Mouse (Mus musculus) layer of hippocampus, adult 2 months (tissue): Measurements from ENCODE around the gene Ttll1. TPM values are rescaled to one million over a fixed set of nuclear protein-coding genes. Genes with fewer than 3 reads are reported as not detected.
"Not testable (repeated sequence)": the region's sequence is repeated elsewhere in the genome, so short reads cannot be mapped to it uniquely, and the experiment has no call there.

ENCODE experiments used
- DNase-seq, 2 experiments: peaks; one replicate each; pipeline ENCODE4 v3.0.0; 2022; ENCODE audit warnings: low spot score in 2 of 2
- H3K27ac ChIP-seq: fragments of 200-600 bp; 2 replicates; pipeline ENCODE4 v1.8.1; 2022
- H3K4me3 ChIP-seq: fragments of 200-600 bp; 2 replicates; pipeline ENCODE4 v1.8.1; 2022; ENCODE audit warnings: mild to moderate bottlenecking
- CTCF ChIP-seq: fragments of 200-600 bp; conservative IDR thresholded peaks from 2 replicates; pipeline ENCODE4 v1.8.1; 2022; ENCODE audit warnings: antibody characterized with exemption, mild to moderate bottlenecking, moderate library complexity
- total RNA-seq, 2 experiments: library from RNA; stranded (reverse); gene quantifications; 2 replicates each; pipeline ENCODE4 v1.2.3; 2021

Ttll1 gene
- total RNA-seq, 2 experiments from 2014 or later: 34.5 to 36.6 TPM

DNA sequence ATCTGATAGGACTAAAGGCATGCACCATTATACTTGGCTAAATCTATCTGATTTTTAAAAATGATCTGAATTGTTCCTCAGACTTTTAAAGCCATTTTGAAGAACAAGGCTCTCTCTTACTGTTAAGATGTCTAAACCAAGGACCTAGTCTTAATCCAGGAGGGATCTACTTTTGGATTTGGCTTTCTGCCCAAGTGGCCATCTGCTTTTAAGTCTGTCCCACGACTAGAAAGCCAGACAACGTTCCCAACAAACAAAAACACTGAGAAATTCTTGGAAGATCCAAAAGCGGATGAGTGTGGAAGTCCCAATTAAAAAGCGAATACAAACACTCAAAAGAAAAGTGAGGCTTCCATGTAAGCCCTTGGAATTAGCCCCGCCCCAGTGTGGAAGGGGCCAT is 4.3 kb upstream of the Ttll1 start:
- no peak for TF ChIP-seq CTCF
- no peak for DNase-seq
- no peak overlapping the region for H3K4me3 ChIP-seq
- H3K27ac ChIP-seq: no peak overlapping the region

DNA sequence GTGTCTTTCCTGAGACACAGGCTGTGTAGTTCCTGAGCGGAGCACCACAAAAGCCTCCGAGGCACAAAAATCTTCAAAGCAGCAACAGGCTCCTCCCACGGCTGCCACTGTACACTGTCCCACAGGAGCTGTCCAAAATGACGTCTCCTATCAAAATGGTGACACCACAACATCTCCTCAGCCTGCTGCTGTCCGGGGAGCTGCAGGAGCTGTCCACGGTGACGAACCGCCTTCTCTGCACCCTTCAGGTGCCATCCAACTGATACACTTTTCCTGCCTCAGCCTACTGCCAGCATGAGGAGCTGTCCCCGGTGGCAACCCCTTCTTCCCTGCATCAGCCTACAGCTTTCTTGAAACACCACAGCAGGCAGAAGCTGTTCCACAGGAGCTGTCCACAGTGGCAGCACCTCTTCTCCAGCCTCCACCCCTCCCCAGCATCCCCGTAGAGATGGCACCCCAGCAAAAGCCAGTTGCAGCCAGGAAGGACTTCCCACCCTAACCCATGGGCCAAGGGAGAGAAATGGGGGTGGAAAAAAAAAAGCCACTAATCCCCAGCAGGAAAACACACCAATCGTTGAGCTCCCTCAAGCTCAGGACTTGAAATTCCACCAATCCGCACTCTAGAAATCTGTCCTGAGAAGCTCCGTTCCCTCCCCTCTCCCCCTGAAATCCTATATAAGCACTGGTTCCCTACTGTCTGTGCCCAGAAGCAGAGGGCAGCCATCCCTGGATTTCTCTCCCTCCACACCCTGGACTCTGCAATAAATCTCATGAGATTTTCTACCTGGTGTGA is 2.0 kb upstream of the Ttll1 start:
- Histone ChIP-seq H3K4me3 (no peak overlapping the region), H3K27ac (no peak overlapping the region)
- no peak for DNase-seq
- no peak for TF ChIP-seq CTCF

DNA sequence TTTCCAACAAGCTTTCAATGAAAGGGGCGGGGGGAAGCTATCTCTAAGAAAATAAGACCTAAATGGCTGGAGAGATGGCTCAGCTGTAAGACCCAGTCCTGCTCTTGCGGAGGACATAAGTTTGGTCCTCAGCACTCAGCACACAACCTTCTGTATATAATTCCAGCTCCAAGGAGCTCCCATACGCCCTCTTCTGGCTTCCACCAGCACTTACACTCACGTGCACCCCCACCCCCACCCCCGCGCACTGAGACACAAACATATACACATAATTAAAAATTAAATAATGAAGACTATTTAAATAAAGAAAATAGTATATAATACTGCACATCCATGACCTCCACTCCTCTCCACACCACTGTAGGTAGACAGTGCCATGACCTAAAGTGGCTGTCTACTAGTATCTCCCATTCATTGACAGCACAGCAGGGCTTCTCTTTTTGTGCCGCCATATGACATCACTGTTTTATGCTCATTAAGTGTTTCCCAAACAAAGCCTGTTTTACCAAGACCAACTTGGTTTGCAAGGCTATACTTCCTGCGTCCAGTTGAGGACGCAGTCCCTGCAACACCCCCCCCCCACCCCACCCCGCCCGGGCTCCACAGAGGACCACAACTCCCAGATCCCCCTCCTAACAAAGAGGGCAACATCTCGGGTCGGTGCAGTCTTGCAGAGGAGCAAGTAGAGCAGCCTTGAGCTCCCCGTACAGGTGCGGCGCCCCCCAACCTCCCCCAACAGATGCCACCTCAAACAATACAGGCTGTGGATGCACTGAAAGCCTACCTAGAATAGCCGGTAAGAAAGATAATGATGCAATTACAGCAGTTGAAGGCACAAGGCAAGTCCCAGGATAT is 516 bp downstream of the Ttll1 start:
- Histone ChIP-seq H3K27ac (peak overlapping the region; percentile 82), H3K4me3 (peak overlapping the region; percentile 80)
- TF ChIP-seq CTCF: peak; percentile 55
- no peak for DNase-seq

GRCm38 (mm10) chr15:83501483-83501882 is 9.2 kb downstream of the Ttll1 start:
- DNase-seq, H3K4me3 ChIP-seq, H3K27ac ChIP-seq: not testable (repeated sequence)

- no peak for DNase-seq
These were observed 10.3 kb downstream of the Ttll1 start for GRCm38 (mm10) chr15:83500352-83500751.

GRCm38 (mm10) chr15:83499211-83499755 is 11.4 kb downstream of the Ttll1 start:
- Histone ChIP-seq H3K27ac (no peak overlapping the region), H3K4me3 (no peak overlapping the region)
- no peak for TF ChIP-seq CTCF
- DNase-seq: no peak

More at GRCm38 (mm10) chr15:83500352-83500751, 10.3 kb downstream of the Ttll1 start:
- TF ChIP-seq CTCF: peak; percentile 76
- Histone ChIP-seq H3K27ac (no peak overlapping the region), H3K4me3 (no peak overlapping the region)

DNA sequence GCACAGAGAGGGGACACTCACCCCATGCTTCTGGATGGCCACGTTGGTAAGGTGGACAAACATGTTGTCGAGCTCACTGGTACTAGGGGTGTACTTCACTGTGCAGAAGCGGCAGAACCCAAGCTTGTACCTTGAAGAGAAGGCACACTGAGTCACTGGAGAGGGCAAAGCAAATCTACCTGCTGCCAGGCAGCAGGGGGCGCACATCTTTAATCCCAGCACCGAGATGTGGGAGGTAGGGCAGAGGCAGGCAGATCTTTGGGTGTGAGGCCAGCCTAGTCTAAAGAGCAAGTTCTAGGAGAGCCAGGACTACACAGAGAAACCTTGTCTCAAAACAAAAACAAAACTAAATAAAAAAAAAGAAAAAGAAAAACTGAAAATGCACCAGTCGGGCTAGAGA is 13.4 kb downstream of the Ttll1 start:
- no peak overlapping the region for H3K27ac ChIP-seq
- DNase-seq: no peak
- H3K4me3 ChIP-seq: no peak overlapping the region
- TF ChIP-seq CTCF: peak; percentile 57

GRCm38 (mm10) chr15:83495787-83496367 is 14.8 kb downstream of the Ttll1 start:
- TF ChIP-seq CTCF: no peak

DNA sequence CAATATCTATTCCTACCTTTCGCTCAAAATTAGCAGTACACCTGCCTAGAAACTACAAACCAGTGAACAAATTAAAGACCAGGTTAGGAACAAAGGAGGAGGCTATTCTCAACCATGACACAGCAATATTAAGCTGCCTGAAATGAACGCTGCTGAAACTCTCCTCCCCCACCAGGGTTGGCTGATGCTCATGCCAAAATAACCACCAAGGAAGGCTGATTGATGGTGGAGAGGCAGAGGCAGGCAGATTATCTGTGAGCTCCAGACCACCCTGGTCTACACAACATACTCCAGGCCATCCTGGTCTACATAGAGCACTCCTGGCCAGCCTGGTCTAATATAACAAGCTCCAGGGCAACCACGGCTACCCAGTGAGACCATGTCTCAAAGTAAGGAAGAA is 15.5 kb downstream of the Ttll1 start:
- TF ChIP-seq CTCF: no peak
- no peak for DNase-seq
- Histone ChIP-seq H3K4me3 (no peak overlapping the region), H3K27ac (no peak overlapping the region)

More at GRCm38 (mm10) chr15:83495787-83496367, 14.8 kb downstream of the Ttll1 start:
- Histone ChIP-seq H3K27ac (no peak overlapping the region), H3K4me3 (no peak overlapping the region)
- no peak for DNase-seq

GRCm38 (mm10) chr15:83494572-83494920 is 16.1 kb downstream of the Ttll1 start:
- no peak overlapping the region for H3K27ac ChIP-seq
- no peak for DNase-seq
- no peak overlapping the region for H3K4me3 ChIP-seq
- TF ChIP-seq CTCF: no peak

DNA sequence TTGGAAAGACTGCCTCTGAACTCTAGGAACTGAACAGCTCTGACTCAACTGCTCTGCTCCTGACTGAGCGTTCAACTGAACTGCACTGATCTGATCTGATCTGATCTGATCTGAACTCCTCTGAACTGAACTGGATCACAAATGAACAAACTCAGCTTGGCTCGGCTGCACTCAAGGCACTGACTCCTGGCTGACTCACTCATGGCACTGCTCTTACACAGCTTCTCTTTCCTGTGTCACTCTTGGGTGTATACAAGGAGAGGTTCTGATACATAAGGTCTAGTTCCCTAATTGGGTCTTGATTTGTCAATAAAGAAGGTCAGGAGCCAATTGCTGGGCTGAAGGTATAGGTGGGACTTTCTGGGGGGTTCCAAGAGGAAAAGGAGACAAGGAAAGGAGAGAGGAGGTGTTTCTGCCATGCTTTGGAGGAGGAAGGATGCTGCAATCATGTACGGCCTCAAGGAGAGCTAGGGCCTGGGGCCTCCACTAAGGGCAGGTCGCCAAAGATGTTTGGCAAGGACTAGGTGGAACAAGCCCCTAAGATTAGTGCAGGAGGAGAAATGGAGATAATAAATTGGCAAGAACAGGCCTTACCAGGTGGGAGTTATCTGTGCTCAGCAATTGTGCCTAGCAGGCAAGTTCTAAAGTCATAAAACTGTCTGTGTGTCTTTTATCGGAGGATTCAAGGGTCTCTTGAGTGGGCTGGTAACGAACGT is 16.7 kb downstream of the Ttll1 start:
- no peak for DNase-seq
- TF ChIP-seq CTCF: no peak
- no peak overlapping the region for H3K27ac ChIP-seq

DNA sequence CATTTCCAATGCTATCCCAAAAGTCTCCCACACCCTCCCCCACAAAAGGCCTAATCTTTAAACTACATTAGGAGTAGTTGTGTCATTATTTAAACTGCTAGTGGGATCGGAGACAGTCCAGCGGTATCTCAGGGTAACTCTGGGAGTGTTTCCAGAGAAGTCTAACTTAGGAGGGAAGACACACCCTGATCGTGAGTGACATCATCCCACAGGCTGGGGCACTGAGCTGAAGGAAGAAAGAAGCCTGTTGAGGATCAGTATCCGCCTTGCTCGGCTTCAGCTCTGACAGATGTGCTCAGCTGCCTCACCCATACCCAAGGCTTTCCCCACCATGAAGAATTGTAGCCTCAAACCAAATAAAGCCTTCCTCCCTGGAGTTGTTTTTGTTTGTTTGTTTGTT is 18.8 kb downstream of the Ttll1 start:
- no peak for TF ChIP-seq CTCF
- no peak for DNase-seq
- H3K27ac ChIP-seq: no peak overlapping the region

More for the DNA sequence above, 16.7 kb downstream of the Ttll1 start:
- no peak overlapping the region for H3K4me3 ChIP-seq

More for the DNA sequence above, 18.8 kb downstream of the Ttll1 start:
- no peak overlapping the region for H3K4me3 ChIP-seq
